Mouse (Mus musculus): ENCODE measurements around the gene Evx2. TPM values are rescaled to one million over a fixed set of nuclear protein-coding genes. Genes with fewer than 3 reads are reported as not detected.

Gene Evx2
- polyA plus RNA-seq (2012; rRNA removed) = 0.09 TPM in 1 of 2 replicates, not detected in the other

GRCm38 (mm10) chr2:74659507-74660005, at the start of gene Evx2:
Gene Evx2 (minus strand): TSS chr2:74659557.

GRCm38 (mm10) chr2:74704393-74704998, 45.1 kb upstream of the Evx2 start, which contains the start of gene Hoxd8:
Gene Hoxd8 (plus strand): TSS chr2:74704615.

DNA sequence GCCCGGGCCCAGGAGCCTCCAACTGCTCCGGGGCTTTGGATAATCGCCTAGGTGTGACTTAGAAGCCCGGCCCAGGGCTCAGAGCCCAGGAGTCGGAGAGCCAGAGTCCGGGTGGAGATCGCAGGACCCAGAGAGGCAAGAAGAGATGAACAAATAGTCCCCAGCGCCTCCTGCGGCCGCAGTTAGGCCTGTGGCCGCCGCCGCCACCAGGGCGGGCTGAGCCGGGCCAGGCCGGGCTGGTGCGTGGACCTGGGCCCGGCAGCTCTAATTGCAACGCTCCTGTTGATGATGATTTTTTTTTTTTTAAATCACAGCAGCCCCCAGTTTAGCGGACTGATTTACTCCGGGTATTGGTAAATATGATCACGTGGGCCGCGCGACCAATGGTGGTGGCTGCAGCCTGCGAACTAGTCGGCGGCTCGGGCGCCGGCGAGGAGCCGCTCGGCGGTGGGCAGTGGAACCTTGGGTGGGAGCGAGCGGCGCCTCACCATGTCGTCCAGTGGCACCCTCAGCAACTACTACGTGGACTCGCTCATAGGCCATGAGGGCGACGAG, 38.3 kb upstream of the Evx2 start, which contains the start of gene Hoxd9:
TSS of gene Hoxd9 (plus strand) at position 161 of the 555 bp plus-strand sequence.

GRCm38 (mm10) chr2:74691022-74691951, 31.9 kb upstream of the Evx2 start, which contains the start of gene Hoxd10:
Gene Hoxd10 (plus strand): TSS chr2:74691924.

GRCm38 (mm10) chr2:74678891-74679595, 19.7 kb upstream of the Evx2 start, which contains the start of gene Hoxd11:
Gene Hoxd11 (plus strand): TSS chr2:74679557.

GRCm38 (mm10) chr2:74674881-74675665, 15.7 kb upstream of the Evx2 start, which contains the start of gene Hoxd12:
Gene Hoxd12 (plus strand): TSS chr2:74675013.

GRCm38 (mm10) chr2:74667842-74668357, 8.5 kb upstream of the Evx2 start, which contains the start of gene Hoxd13:
Gene Hoxd13 (plus strand): TSS chr2:74668310.

Other genes with a start within 250 kb of the Evx2 start
- gene Lnpk, start 80.1 kb downstream of the Evx2 start, polyA plus RNA-seq (2012; rRNA removed) = 3.1 and 4.2 TPM in 2 replicates
- gene Hoxd13, start 8.8 kb upstream of the Evx2 start, polyA plus RNA-seq (2012; rRNA removed) = not detected in 2 replicates
- gene Hoxd12, start 15.5 kb upstream of the Evx2 start, polyA plus RNA-seq (2012; rRNA removed) = not detected in 2 replicates
- 5.3 and 8.9 TPM in 2 replicates for gene Hoxd11, start 20.0 kb upstream of the Evx2 start, polyA plus RNA-seq (2012; rRNA removed)
- gene Hoxd10, start 32.4 kb upstream of the Evx2 start, polyA plus RNA-seq (2012; rRNA removed) = 2.6 and 4.0 TPM in 2 replicates
- 36.3 and 61.8 TPM in 2 replicates for gene Hoxd9, start 38.2 kb upstream of the Evx2 start, polyA plus RNA-seq (2012; rRNA removed)
- 53.7 and 57.4 TPM in 2 replicates for gene Hoxd8, start 45.1 kb upstream of the Evx2 start, polyA plus RNA-seq (2012; rRNA removed)
- 33.7 and 35.8 TPM in 2 replicates for gene Hoxd3, start 52.4 kb upstream of the Evx2 start, polyA plus RNA-seq (2012; rRNA removed)
- 64.9 and 92.3 TPM in 2 replicates for gene Hoxd4, start 52.4 kb upstream of the Evx2 start, polyA plus RNA-seq (2012; rRNA removed)
- gene Gm28230, start 67.2 kb upstream of the Evx2 start, polyA plus RNA-seq (2012; rRNA removed) = 5.1 and 7.9 TPM in 2 replicates
- gene Hoxd1, start 103.4 kb upstream of the Evx2 start, polyA plus RNA-seq (2012; rRNA removed) = not detected in 2 replicates
- 58.5 and 107 TPM in 2 replicates for gene Mtx2, start 166.2 kb upstream of the Evx2 start, polyA plus RNA-seq (2012; rRNA removed)